Mouse (Mus musculus) brain, embryonic 14.5 days (tissue): ENCODE data around the gene Pcdh19. TPM values are rescaled to one million over a fixed set of nuclear protein-coding genes. Genes with fewer than 3 reads are reported as not detected.

Experiments
- DNase-seq: peaks from one replicate; pipeline ENCODE4 v3.0.0-alpha.2; 2011; ENCODE audit warnings: low read depth
- CTCF ChIP-seq: fragments of 200-500 bp; IDR thresholded peaks from 2 replicates; pipeline ENCODE4 v1.5.1; 2012; ENCODE audit warnings: inconsistent platforms, mild to moderate bottlenecking, moderate library complexity, borderline replicate concordance; ENCODE audit not compliant: insufficient read depth, insufficient read length; ENCODE audit errors: extremely low read depth
- POLR2A ChIP-seq: fragments of 200-500 bp; IDR thresholded peaks from 2 replicates; pipeline ENCODE4 v1.6.1; 2012; ENCODE audit warnings: mild to moderate bottlenecking, inconsistent platforms, borderline replicate concordance; ENCODE audit not compliant: poor library complexity, insufficient read depth, insufficient read length, severe bottlenecking; ENCODE audit errors: extremely low read depth
- polyA plus RNA-seq: library from polyadenylated mRNA; depleted of rRNA; stranded (reverse); fragments of >200 nt; gene quantifications from 2 replicates; pipeline ENCODE4 v1.2.3, GENCODE M21; 2012

Gene Pcdh19
- polyA plus RNA-seq, 1 experiment, result 24.4 TPM

DNA sequence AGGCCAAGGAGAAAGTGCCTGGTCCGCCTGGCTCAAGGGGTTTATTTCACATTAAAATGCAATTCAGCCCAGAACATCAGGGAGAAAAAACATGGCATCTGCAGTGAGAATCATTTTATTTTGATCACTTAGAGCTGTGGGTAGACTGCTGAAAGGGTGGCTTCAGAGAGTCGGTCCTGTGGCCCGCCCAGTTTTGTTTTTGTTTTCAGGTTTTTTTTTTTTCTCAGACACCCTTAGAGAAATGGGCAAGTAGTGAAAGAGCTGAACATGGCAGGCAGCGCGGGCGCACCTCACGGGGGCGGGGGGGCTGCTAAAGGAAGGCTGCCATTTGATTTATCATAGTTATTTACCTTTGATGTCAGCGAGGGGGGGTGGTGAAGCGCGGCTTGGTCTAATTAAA is 2.0 kb upstream of the Pcdh19 start:
- DNase-seq, result peak; percentile 42
- TF ChIP-seq CTCF, result no peak

DNA sequence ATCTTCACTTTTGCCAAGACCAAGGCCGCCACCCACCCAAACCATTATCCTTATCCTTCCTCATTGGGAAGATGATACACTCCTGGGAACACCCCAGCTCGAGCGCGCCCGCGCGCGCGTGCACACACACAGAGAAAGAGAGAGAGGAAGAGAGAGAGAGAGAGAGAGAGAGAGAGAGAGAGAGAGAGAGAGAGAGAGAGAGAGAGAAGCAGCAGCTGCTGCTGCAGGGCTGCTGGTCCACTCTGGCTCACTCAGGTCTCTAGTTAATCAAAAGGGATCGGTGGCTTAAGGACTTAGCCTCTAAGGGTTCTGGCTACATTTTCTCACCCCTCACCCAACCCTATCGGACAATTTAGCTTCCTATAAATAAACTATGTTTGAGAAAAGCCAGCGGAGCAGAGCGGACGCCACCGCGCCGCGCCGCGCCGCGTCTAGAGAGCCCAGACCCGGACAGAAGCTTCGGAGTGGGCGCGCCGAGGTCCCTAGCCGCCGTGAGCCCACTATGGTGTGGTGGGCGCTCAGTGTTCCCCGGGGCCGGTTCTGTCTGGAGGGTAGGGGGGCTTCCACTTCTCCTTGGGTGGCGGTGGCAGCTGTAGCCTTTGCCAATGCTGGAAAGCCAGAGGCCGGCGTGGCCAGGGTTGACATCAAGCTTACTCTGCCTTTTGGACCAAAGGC is 926 bp upstream of the Pcdh19 start:
- peak; percentile 65 for DNase-seq
- TF ChIP-seq CTCF (no peak), POLR2A (no peak)

DNA sequence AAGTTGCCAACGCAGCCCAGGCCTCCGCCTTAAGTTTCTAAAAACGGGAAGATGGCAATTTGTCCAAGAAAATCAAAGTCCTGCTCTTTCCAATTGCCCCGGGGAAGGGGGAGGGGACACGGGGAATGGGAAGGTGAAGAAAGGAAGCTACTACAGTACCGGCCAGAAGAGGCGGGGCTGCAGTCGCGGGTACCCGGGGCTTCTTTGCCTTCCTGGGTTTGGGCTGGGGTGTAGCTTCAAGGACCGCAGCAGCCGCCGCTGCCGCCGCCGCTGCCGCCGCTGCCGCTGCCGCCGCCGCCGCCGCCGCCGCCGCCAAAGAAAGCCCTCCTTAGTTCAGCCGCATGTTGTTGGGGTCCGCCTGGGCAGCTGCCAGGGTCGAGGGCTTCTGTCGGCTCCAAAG is 631 bp downstream of the Pcdh19 start:
- DNase-seq, result peak; percentile 54
- TF ChIP-seq POLR2A, result no peak

DNA sequence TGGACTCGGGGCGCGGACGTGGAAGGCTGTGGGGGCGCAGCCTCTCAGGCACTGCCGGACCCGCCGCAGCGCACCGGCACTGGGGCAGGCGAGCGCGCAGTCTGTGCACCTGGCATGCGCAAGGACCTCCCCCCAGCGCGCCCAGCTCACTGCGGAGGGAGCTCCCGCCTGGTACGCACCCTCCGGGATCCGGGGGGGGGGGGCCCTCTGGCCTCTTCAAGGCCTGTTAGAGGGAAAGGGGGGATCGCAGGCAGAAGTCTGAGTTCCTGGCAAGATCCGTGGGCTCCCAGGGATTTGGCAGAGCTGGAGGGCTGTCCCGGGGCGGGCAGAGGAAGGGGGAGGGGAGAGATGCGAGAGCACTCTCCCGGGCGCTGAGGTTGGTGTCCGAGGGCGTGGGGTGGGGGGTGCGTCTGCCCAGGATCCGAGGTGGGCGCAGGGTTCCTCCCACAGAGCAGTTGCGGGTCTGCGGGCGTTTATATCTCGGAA is 1.1 kb downstream of the Pcdh19 start:
- TF ChIP-seq POLR2A (no peak), CTCF (no peak)
- peak; percentile 66 for DNase-seq

DNA sequence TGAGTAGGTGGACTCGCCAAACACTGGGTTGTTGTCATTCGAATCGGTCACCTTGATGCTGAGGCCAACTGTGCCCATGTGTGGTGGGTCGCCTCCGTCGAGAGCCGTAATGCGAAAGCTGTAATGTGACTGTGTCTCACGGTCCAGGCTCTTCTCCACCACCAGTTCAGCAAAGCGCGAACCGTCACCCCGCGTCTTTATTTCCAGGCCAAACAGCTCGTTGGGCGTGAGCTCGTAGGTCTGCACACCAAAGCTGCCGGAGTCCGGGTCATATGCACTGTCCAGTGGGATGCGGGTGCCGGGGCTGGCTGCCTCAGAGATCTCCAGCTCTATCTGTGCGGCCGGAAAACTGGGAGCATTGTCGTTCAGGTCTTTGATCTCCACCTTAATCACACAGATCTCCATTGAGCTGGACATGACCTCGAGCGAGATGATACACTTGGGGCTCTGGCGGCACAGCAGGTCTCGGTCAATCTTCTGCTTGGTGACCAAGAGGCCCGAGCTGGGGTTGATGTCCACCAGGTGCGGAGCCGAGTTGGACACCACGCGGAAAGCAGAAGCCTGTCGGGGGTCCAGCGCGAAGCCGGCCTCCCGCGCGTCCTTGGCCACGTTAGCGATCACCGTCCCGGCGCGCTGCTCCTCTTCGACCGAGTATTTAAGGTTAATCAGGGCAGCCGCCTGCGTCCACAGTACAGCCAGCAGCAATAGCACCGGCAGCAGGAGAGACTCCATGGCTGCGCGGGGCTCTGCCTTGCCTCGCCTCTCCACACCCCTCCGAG is 2.1 kb downstream of the Pcdh19 start:
- TF ChIP-seq CTCF (no peak), POLR2A (no peak)
- peak; percentile 15 for DNase-seq

DNA sequence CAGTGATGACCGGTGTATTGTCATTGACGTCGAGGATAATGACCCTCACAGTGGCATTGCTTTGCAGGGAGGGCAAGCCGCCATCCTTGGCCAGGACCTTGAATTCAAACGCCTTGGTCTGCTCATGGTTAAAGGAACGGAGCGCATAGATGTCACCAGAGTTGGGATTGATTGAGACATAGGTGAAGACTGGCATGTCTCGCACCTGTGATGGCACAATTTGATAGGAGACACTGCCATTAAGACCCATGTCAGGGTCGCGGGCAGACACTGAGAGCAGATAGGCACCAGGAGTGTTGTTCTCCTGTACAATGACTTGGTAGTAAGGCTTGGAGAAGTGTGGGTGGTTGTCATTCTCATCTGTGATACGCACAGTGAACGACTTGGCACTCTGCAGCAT is 3.2 kb downstream of the Pcdh19 start:
- no peak for DNase-seq
- no peak for TF ChIP-seq CTCF
- TF ChIP-seq POLR2A, result no peak

DNA sequence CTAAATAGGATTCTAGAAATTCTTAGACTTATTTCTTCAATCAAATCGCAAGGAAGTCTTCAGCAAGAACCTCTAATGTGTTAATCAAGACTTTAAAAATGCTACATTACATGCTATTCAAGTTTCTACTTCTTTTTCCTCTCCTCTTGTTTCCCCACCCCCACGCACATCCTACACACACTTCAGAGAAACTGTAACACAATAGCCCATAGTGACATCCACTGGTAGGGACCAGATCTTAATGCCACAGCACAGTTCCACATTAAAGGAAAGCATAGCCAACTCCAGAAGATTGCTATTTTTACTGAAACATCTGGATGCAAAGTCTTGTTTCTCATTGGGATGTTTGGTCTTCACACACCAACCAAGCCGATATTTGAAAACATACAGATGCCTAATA is 4.8 kb downstream of the Pcdh19 start:
- no peak for TF ChIP-seq POLR2A
- no peak for TF ChIP-seq CTCF
- peak; percentile 61 for DNase-seq

DNA sequence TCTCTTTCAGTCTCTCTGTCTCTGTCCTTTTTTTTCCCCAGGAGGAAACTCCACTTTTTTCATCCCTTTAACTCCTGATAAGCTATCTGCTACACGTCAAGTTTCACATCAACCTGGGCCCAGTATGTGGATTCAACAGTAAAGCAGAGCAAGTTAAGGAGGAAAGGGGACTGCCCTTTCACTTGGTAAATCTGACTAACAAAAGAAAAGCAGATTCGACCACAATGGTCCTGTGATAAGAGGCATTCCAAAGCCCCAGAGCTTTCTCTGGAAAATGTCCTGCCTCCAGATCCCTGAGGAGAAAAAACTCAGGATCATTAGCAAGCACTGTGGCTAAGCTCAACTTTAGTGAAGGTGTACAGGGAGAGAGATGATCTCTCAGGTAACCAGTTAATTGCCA is 13.7 kb downstream of the Pcdh19 start:
- DNase-seq, result no peak
- no peak for TF ChIP-seq CTCF
- TF ChIP-seq POLR2A, result no peak

DNA sequence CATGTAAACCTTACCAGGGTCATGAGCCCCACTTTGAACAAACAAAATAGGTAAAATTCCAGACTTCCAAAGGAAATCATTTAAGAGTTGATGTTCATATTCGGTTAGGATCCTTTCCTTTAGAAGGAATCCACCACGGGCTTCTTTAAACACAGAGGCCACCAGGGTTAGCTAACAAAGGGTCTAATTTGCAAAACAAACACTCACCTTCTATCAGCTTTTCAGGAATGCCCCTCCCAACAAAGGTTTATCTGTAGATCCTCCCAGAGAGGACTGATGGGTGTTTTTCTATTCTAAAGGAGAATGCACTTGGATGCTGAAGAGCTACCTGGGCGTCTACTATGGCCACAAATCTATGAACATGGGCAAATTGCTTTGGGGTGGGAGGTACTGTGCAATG is 15.0 kb downstream of the Pcdh19 start:
- DNase-seq, result no peak

DNA sequence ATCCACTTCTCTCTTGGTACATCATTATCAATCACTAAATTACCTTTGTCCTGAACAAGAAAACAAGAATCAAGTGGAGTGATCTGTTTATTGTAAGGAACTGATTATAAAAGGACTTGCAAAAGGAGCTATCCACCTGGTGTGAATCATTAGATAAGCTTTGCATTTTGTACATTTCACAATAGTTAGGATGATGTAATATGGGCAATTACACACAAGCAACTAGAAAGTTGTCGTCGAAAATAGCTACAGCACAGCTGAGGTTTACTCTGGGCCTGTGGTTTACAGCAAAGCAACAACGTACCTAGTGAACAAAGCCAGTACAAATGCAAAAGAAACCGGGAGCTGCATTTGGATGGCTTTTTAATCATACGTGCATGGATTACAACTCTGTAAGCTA is 28.7 kb downstream of the Pcdh19 start:
- no peak for DNase-seq
- TF ChIP-seq CTCF, result no peak
- no peak for TF ChIP-seq POLR2A

More for the DNA sequence above, 15.0 kb downstream of the Pcdh19 start:
- TF ChIP-seq CTCF (no peak), POLR2A (no peak)

DNA sequence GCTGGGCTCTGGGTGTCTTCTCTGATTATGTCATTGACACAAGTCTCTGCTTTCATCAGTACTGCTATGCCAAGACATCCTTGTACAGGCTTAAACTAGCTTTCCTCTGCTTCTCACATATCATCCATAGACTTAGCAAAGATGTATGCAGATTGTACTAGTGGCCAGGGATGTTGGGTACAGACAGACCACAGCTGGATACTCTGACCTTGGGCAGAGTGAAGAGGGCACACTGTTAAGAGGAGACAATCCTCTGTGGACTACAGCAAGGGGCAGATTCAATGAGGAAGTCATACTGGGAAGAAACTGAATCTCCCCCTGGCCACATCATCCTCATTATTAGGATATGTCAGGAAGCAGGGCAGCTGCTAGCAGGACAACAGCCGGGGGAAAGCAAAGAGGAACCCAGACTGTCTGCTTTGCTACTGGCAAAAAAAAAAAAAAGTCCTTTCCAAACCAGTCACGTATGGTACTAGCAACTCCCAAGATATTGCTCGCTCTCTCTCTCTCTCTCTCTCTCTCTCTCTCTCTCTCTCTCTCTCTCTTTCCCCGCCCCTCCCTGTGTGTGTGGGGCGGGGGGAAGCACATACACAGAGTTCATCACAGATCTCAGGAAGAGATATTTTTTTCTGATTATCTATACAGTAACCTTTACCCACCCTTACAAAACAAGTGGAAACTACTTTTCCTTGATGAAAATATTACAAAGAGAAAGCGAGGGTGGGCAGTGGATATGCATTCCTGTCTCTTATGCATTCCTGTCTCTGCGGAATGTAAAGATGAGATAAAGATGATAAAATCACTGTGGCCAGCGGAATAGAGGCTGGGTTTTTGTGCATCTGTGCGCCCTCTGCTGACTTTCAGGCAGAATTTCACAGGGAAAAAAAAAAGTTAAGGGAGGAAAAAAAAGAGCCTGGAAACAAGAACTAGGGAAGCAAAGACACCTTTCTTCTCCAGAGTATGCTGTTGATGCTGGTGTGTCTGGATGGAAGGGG is 31.2 kb downstream of the Pcdh19 start:
- TF ChIP-seq POLR2A (no peak), CTCF (peak; percentile 56; the same call in 1 of the 2 replicates)
- DNase-seq, result peak; percentile 68

DNA sequence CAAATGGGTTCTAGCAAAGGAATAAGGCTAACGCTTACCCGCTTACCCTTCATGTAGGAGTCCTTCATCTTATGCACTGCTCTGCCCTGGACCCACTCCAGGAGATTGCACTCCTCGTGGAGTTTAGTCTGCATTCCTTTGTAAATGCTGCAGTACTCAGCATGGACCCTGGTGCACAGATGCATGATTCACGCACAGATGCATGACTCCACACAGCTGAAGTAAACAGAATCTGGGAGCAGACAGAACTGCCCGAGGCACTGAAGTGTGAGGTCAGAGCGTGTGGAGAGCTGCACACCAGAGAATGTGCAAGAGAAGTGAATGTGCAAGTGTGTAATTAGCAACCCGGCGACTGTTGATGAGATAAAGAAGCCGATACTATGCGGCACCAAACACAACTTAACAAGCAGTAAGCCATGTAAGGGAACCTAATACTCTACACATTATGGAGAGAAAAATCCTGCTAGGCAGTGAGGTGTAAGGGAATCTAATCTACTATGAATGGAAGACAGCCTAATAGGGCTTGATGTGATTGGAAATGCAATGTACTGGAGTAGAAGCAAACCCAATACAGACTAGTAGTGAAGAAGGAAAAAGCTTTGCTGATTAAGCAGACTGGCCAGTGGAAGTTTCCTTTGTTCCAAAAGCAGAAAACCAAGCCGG is 32.8 kb downstream of the Pcdh19 start:
- peak; percentile 79 for DNase-seq
- TF ChIP-seq POLR2A (no peak), CTCF (no peak)
